Mouse (Mus musculus) ES-E14 (cell line): ENCODE data around the gene Coro1c.

Source experiments
- CHD2 ChIP-seq: IDR thresholded peaks from 2 replicates; pipeline ENCODE4 v1.6.1; 2014; ENCODE audit warnings: mild to moderate bottlenecking, low read depth, low read length, inconsistent platforms
- MAFK ChIP-seq: IDR thresholded peaks from 2 replicates; pipeline ENCODE4 v1.6.1; 2014; ENCODE audit warnings: mild to moderate bottlenecking, low read depth, low read length, inconsistent platforms; ENCODE audit not compliant: insufficient read depth
- ZNF384 ChIP-seq: IDR thresholded peaks from 2 replicates; pipeline ENCODE4 v1.6.1; 2012; ENCODE audit warnings: low read depth, low read length, inconsistent platforms

DNA sequence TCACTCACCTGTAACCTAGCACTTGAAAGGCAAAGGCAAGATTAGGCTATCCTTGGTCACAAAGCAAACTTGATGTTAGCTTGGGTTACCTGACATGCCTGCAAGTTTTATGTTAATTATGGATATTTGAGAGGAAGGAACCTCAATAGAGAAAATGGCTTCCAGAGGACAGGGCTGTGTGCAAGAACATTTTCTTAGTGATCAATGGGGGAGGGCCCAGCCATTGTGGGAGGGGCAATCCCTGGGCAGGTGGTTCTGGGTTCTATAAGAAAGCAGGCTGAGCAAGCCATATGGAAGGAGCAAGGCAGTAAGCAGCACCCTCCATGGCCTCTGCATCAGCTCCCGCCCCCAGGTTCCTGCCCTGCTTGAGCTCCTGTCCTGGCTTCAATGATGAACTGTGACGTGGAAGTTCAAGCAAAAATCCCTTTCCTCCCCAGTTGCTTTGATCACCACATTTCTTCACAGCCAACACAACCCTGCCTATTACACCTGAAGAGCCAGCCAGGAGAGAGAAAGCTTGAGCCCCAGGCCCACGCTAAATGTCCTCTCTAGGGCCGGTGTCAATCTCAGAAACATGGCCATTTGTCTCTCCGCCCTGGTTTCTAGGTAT, 20.3 kb downstream of the Coro1c start:
- TF ChIP-seq CHD2 (no peak), ZNF384 (no peak), MAFK (no peak)
